Mouse (Mus musculus) neutrophil, adult 83 days (primary cell): ENCODE measurements around the gene Car12. TPM values are rescaled to one million over a fixed set of nuclear protein-coding genes. Genes with fewer than 3 reads are reported as not detected.

Source experiments
- total RNA-seq, 2 experiments: library from RNA; stranded (reverse); gene quantifications; one replicate each; pipeline ENCODE4 v1.2.4; 2023

Car12 gene
- under 1 TPM; 0.24 to 0.53 TPM for total RNA-seq

DNA sequence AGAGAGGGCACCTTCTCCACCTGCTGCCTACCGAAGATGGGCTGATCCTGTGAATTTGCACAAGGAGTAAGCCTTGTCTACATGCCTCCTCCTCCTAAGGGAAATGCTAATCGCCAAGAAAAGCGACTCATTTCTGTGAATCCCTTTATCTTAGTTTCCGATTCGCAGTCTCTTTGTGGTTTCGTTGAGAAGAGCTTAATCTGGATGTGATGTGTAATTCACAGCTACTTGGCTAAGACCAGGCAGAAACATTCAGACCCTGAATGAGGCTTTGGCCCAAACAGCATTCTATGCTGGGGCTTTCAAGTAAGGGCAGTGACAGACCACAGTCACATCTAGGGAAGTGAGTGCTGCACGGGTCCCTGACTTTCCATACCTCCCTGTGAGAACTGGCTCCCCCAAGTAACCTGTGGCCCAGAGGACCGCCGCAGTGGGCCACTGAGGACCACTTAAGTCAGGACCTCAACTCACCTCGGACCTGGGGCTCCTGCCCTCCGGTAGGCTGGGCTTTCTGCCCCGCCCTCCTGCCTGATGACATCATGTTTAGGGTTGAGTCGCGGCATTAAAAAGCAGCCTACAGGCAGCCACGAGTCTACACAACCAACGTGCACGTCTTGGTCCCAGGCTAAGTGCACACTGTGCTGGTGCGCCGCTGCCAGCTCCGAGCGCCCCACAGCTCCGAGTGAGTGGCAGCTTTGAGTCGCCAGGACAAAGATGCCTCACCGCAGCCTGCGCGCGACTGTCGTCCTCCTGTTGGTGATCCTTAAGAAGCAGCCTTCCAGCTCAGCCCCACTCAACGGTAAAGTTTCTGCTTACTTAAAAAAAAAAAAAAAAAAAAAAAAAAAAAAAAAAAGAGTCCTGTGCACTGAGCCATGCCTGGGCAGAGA is at the start of gene Car12:
TSS of gene Car12 (plus strand) at position 552 of the 887 bp plus-strand sequence.

DNA sequence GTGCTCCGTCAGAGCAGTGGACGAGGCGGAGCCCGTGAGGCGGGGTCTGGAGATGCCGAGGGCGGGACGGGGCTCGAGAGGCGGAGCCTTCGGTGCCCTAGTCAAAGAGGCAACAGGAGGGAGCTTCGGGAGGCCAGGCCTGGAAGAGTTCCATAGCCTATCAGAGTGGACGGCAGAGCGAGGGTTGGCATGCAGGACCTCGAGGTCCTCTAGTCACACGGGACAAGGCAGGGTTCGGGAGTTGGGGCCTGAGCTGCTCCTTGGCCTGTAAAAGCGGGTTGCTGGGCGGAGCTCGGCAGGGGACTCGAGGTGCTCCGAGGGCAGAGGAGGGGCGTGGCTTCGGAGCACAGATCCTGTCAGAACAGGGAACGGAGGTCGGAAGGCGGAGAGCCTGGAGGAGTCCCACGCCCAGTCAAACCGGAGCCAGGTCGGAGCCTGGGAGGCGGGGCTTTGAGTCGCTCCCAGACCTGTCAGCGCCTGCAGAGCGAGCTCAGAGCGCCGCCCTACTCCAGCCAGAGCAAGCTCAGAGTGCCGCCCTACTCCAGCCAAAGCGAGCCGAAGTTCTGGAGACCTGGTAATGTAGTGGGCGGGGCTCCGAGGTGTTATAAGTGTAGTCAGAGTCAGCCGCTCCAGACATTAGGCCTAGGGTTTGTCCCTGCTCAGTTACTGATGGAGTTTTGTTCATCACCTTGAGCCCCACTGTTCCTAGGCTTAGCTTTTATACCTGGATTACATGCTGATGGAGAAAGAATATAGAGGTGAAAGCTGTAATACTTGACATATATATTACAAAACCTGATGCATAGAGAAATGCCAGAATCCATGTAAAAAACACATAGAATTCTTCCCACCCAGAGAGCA is 82.2 kb downstream of the Car12 start, which contains the start of gene Aph1b:
TSS of gene Aph1b (minus strand) at position 27 of the 861 bp plus-strand sequence.

DNA sequence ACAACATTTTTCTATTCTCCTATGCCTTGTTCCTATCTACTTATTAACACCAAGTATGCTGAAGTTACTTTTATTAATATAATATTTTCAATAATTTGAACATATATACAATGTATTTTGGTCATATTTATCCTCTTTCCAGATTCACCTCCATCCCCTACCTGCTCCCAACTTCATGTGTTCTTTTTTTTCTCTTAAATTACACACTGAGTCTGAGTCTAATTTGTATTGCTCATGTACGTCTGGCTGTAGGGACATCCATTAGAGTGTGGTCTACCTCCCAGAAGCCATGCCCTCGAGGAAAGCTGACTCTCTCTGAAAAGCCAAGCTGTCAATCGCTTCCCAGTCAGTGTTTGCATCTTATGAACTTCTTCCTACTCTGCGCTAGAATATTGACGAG is 83.3 kb downstream of the Car12 start, which contains the start of gene Gm10647:
TSS of gene Gm10647 (plus strand) at position 301 of the 400 bp plus-strand sequence.

Other genes starting within 250 kb of the Car12 start
- gene Fbxl22, start 199.1 kb upstream of the Car12 start, total RNA-seq = 1 to 10 TPM; 1.5 to 2.2 TPM
- gene Usp3, start 120.5 kb upstream of the Car12 start, total RNA-seq = 10 to 100 TPM; 68.4 to 96.0 TPM
- 10 to 100 TPM; 30.4 to 30.7 TPM for gene Aph1b, start 81.8 kb downstream of the Car12 start, total RNA-seq
- gene Gm10647, start 83.4 kb downstream of the Car12 start, total RNA-seq = under 1 TPM in 1 of 2 experiments, not detected in 1; 0.26 TPM
- gene Aph1c, start 121.0 kb downstream of the Car12 start, total RNA-seq = 10 to 100 TPM in 1 of 2 experiments, 1 to 10 TPM in 1; 9.0 to 10.7 TPM
- 10 to 100 TPM; 76.1 to 87.0 TPM for gene Rab8b, start 206.0 kb downstream of the Car12 start, total RNA-seq
- 100 to 1,000 TPM in 1 of 2 experiments, 10 to 100 TPM in 1; 96.0 to 109 TPM for gene Rps27l, start 232.4 kb downstream of the Car12 start, total RNA-seq